Mouse (Mus musculus) CH12.LX (cell line): ENCODE measurements at regions not wholly inside any gene's neighbourhood (a gene's known extent, or its start where the extent isn't known, plus 50 kb on each side); places are given as distances from the start of the nearest gene placed in this dataset.
A peak's percentile ranks its signal among the peaks of the same experiment; 100 is the strongest.

Experiments used
- DNase-seq: peaks from one replicate; pipeline ENCODE4 v3.0.0-alpha.2; 2013; ENCODE audit errors: extremely low read depth
- H3K27ac ChIP-seq: 2 replicates; pipeline ENCODE4 v1.5.1; 2012; ENCODE audit warnings: low read depth, mild to moderate bottlenecking, control low read depth, moderate library complexity; ENCODE audit not compliant: insufficient read depth
- H3K27me3 ChIP-seq: replicated peaks from 2 replicates; pipeline ENCODE3; 2012; ENCODE audit warnings: inconsistent platforms
- H3K36me3 ChIP-seq, 2 experiments: replicated peaks in 1 of 2; 2 replicates each; pipeline versions ENCODE3 to v1.6.1; 2012; ENCODE audit warnings: inconsistent platforms in 1 of 2, low read length in 1 of 2, mild to moderate bottlenecking in 1 of 2, mixed read lengths in 1 of 2, moderate library complexity in 1 of 2; ENCODE audit not compliant: control insufficient read depth in 1 of 2, insufficient read depth in 1 of 2
- H3K4me1 ChIP-seq, 2 experiments: 2 replicates each; pipeline ENCODE4 v1.6.1; 2012; ENCODE audit warnings: inconsistent platforms in 1 of 2, moderate library complexity in 1 of 2; ENCODE audit not compliant: insufficient read depth in 2 of 2, control insufficient read depth in 1 of 2
- H3K4me2 ChIP-seq: 2 replicates; pipeline ENCODE4 v1.6.1; 2012; ENCODE audit warnings: low read depth, mild to moderate bottlenecking, control low read depth; ENCODE audit not compliant: poor library complexity, insufficient read depth, severe bottlenecking
- H3K4me3 ChIP-seq, 3 experiments: fragments of 150-350 bp in 1 of 3; sonication (generic) in 1 of 3; replicated peaks in 1 of 3; 2 replicates each; pipeline versions ENCODE3 to v1.5.1; 2011 to 2012; ENCODE audit warnings: low read depth in 2 of 3, low read length in 2 of 3, mild to moderate bottlenecking in 2 of 3, moderate library complexity in 2 of 3, control low read depth in 1 of 3, improper control_type of control experiment in 1 of 3, inconsistent platforms in 1 of 3, mixed read lengths in 1 of 3; ENCODE audit not compliant: poor library complexity in 1 of 3
- H3K79me2 ChIP-seq: replicated peaks from 2 replicates; pipeline ENCODE4 v1.6.1; 2012; ENCODE audit warnings: mild to moderate bottlenecking, moderate library complexity; ENCODE audit not compliant: control insufficient read depth, poor library complexity, insufficient read depth, severe bottlenecking; ENCODE audit errors: extremely low read depth
- H3K9ac ChIP-seq: 2 replicates; pipeline ENCODE4 v1.6.1; 2012; ENCODE audit warnings: low read depth, mild to moderate bottlenecking, control low read depth, moderate library complexity; ENCODE audit not compliant: insufficient read depth
- H3K9me3 ChIP-seq: replicated peaks from 2 replicates; pipeline ENCODE3; 2012; ENCODE audit warnings: low read length, inconsistent platforms, mixed read lengths
- BHLHE40 ChIP-seq: IDR thresholded peaks from 2 replicates; pipeline ENCODE4 v1.6.1; 2011; ENCODE audit warnings: mild to moderate bottlenecking, low read depth, low read length, improper control_type of control experiment
- CHD1 ChIP-seq: IDR thresholded peaks from 2 replicates; pipeline ENCODE4 v1.6.1; 2012; ENCODE audit warnings: low read depth, low read length, improper control_type of control experiment, inconsistent platforms
- CHD2 ChIP-seq: IDR thresholded peaks from 2 replicates; pipeline ENCODE4 v1.6.1; 2011; ENCODE audit warnings: low read length, improper control_type of control experiment
- CTCF ChIP-seq, 2 experiments: IDR thresholded peaks in 1 of 2; conservative IDR thresholded peaks in 1 of 2; 2 replicates each; pipeline ENCODE4 v1.5.1; 2011 to 2012; ENCODE audit warnings: low read depth in 2 of 2, low read length in 2 of 2, improper control_type of control experiment in 1 of 2, inconsistent platforms in 1 of 2, mild to moderate bottlenecking in 1 of 2, moderate library complexity in 1 of 2
- E2F4 ChIP-seq: IDR thresholded peaks from 2 replicates; pipeline ENCODE4 v1.6.1; 2011; ENCODE audit warnings: low read depth, low read length, improper control_type of control experiment; ENCODE audit not compliant: insufficient replicate concordance
- ELF1 ChIP-seq: IDR thresholded peaks from 2 replicates; pipeline ENCODE4 v1.6.1; 2014; ENCODE audit warnings: low read depth, mild to moderate bottlenecking, inconsistent platforms, low read length, improper control_type of control experiment
- EP300 ChIP-seq: IDR thresholded peaks from 2 replicates; pipeline ENCODE4 v1.6.1; 2011; ENCODE audit warnings: low read length, improper control_type of control experiment
- ETS1 ChIP-seq: conservative IDR thresholded peaks from 2 replicates; pipeline ENCODE4 v1.6.1; 2012; ENCODE audit warnings: low read depth, mild to moderate bottlenecking, inconsistent platforms, low read length, improper control_type of control experiment, moderate library complexity
- GABPA ChIP-seq: IDR thresholded peaks from 2 replicates; pipeline ENCODE4 v1.6.1; 2012; ENCODE audit warnings: low read depth, low read length, improper control_type of control experiment, inconsistent platforms; ENCODE audit not compliant: insufficient replicate concordance
- HCFC1 ChIP-seq: IDR thresholded peaks from 2 replicates; pipeline ENCODE4 v1.6.1; 2012; ENCODE audit warnings: low read depth, mild to moderate bottlenecking, inconsistent platforms, low read length, improper control_type of control experiment
- IRF4 ChIP-seq: IDR thresholded peaks from 2 replicates; pipeline ENCODE4 v1.6.1; 2014; ENCODE audit warnings: low read depth, mild to moderate bottlenecking, inconsistent platforms, low read length, improper control_type of control experiment
- JUN ChIP-seq: IDR thresholded peaks from 2 replicates; pipeline ENCODE4 v1.6.1; 2011; ENCODE audit warnings: low read depth, mild to moderate bottlenecking, low read length, improper control_type of control experiment, moderate library complexity; ENCODE audit not compliant: insufficient read depth
- JUND ChIP-seq: conservative IDR thresholded peaks from 2 replicates; pipeline ENCODE4 v1.6.1; 2011; ENCODE audit warnings: low read depth, low read length, improper control_type of control experiment
- KAT2A ChIP-seq: IDR thresholded peaks from 2 replicates; pipeline ENCODE4 v1.6.1; 2012; ENCODE audit warnings: low read length, improper control_type of control experiment, inconsistent platforms; ENCODE audit not compliant: insufficient replicate concordance
- MAFK ChIP-seq: IDR thresholded peaks from 2 replicates; pipeline ENCODE4 v1.6.1; 2011; ENCODE audit warnings: low read length, improper control_type of control experiment; ENCODE audit not compliant: insufficient replicate concordance
- MAX ChIP-seq: IDR thresholded peaks from 2 replicates; pipeline ENCODE4 v1.6.1; 2011; ENCODE audit warnings: low read length, improper control_type of control experiment
- MAZ ChIP-seq: IDR thresholded peaks from 2 replicates; pipeline ENCODE4 v1.6.1; 2012; ENCODE audit warnings: low read depth, mild to moderate bottlenecking, inconsistent platforms, low read length, improper control_type of control experiment, moderate library complexity
- MEF2A ChIP-seq: IDR thresholded peaks from 2 replicates; pipeline ENCODE4 v1.6.1; 2014; ENCODE audit warnings: low read depth, mild to moderate bottlenecking, inconsistent platforms, low read length, improper control_type of control experiment, borderline replicate concordance
- MXI1 ChIP-seq: IDR thresholded peaks from 2 replicates; pipeline ENCODE4 v1.6.1; 2011; ENCODE audit warnings: mild to moderate bottlenecking, low read depth, low read length, improper control_type of control experiment
- MYC ChIP-seq: IDR thresholded peaks from 2 replicates; pipeline ENCODE4 v1.6.1; 2011; ENCODE audit warnings: low read depth, mild to moderate bottlenecking, improper control_type of control experiment, low read length
- NELFE ChIP-seq: IDR thresholded peaks from 2 replicates; pipeline ENCODE4 v1.6.1; 2011; ENCODE audit warnings: low read depth, low read length, improper control_type of control experiment
- NRF1 ChIP-seq: IDR thresholded peaks from 2 replicates; pipeline ENCODE4 v1.6.1; 2014; ENCODE audit warnings: low read depth, mild to moderate bottlenecking, inconsistent platforms, low read length, improper control_type of control experiment, moderate library complexity
- PAX5 ChIP-seq: IDR thresholded peaks from 2 replicates; pipeline ENCODE4 v1.6.1; 2012; ENCODE audit warnings: low read length, inconsistent platforms, mixed read lengths
- POLR2A ChIP-seq: IDR thresholded peaks from 2 replicates; pipeline ENCODE4 v1.6.1; 2011; ENCODE audit warnings: low read depth, mild to moderate bottlenecking, improper control_type of control experiment, low read length
- POLR2AphosphoS2 ChIP-seq: IDR thresholded peaks from 2 replicates; pipeline ENCODE4 v1.6.1; 2011; ENCODE audit warnings: low read depth, low read length, improper control_type of control experiment
- SIN3A ChIP-seq: IDR thresholded peaks from 2 replicates; pipeline ENCODE4 v1.6.1; 2012; ENCODE audit warnings: low read length, improper control_type of control experiment, inconsistent platforms
- TBP ChIP-seq: conservative IDR thresholded peaks from 2 replicates; pipeline ENCODE4 v1.6.1; 2011; ENCODE audit warnings: low read depth, low read length, improper control_type of control experiment
- TCF12 ChIP-seq: IDR thresholded peaks from 2 replicates; pipeline ENCODE4 v1.6.1; 2014; ENCODE audit warnings: low read depth, mild to moderate bottlenecking, inconsistent platforms, low read length, improper control_type of control experiment
- UBTF ChIP-seq: IDR thresholded peaks from 2 replicates; pipeline ENCODE4 v1.6.1; 2012; ENCODE audit warnings: low read depth, mild to moderate bottlenecking, inconsistent platforms, low read length, improper control_type of control experiment, moderate library complexity
- USF1 ChIP-seq: IDR thresholded peaks from 2 replicates; pipeline ENCODE4 v1.6.1; 2014; ENCODE audit warnings: low read depth, mild to moderate bottlenecking, inconsistent platforms, low read length, improper control_type of control experiment
- USF2 ChIP-seq: conservative IDR thresholded peaks from 2 replicates; pipeline ENCODE4 v1.6.1; 2011; ENCODE audit warnings: low read depth, low read length, improper control_type of control experiment
- ZC3H11A ChIP-seq: IDR thresholded peaks from 2 replicates; pipeline ENCODE4 v1.6.1; 2012; ENCODE audit warnings: low read depth, mild to moderate bottlenecking, inconsistent platforms, low read length, improper control_type of control experiment
- ZMIZ1 ChIP-seq: IDR thresholded peaks from 2 replicates; pipeline ENCODE4 v1.6.1; 2012; ENCODE audit warnings: low read depth, mild to moderate bottlenecking, inconsistent platforms, low read length, improper control_type of control experiment
- ZNF384 ChIP-seq: IDR thresholded peaks from 2 replicates; pipeline ENCODE4 v1.6.1; 2012; ENCODE audit warnings: low read depth, low read length, improper control_type of control experiment, inconsistent platforms
- dilution Hi-C: fragments of 300-500 bp; cut with MboI; formaldehyde crosslinking; loops from 2 replicates; pipeline ENCODE4 v1.14.3; 2020; ENCODE audit warnings: low sequenced_read_pairs; ENCODE audit not compliant: extremely low pct_unique_long_range_greater_than_20kb, extremely low pct_ligation_motif_present
- in situ Hi-C: fragments of 300-500 bp; cut with MboI; formaldehyde crosslinking; loops from 3 replicates; pipeline ENCODE4 v1.14.3; 2019; ENCODE audit warnings: low sequenced_read_pairs, low pct_ligation_motif_present, low pct_unique_long_range_greater_than_20kb, mixed read lengths

DNA sequence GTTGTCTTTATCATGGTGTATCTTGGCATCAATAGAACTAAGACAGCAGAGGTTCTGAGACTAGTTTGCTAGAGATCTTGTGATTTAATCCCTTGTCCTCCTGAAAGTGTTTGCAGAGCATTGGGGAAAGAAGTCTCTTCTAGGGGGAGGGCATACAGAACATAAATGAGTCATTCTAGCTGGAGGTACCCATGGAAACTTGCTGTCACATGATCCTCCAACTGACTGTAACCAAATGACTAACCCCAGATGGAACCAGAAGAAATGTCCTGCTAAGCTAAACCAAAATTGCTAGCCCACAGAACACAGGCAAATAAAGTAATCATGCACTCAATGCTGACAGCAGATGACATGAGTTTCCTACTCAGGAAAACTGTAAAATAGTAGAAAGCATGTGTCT is 323.2 kb upstream of the Tmc3 start:
- H3K79me2 ChIP-seq = no peaks in the 10 kb centered on the region
- H3K9ac ChIP-seq = no peak overlapping the region
- TF ChIP-seq NELFE = no peak
- TF ChIP-seq CTCF (conservative IDR thresholded peaks at IDR 0.05 in 1 of 2, IDR thresholded peaks at IDR 0.05 in 1 of 2; ENCODE audit: low read depth in 2 of 2, low read length in 2 of 2) = no peak
- no peak for TF ChIP-seq POLR2A
- TF ChIP-seq TCF12 = peak; percentile 76
- TF ChIP-seq ZC3H11A = no peak
- peak; percentile 89 for TF ChIP-seq BHLHE40
- TF ChIP-seq CHD1 = no peak
- peak; percentile 97 for TF ChIP-seq JUND
- peak; percentile 64; the same call in 1 of the 2 replicates for TF ChIP-seq MAX
- peak; percentile 97 for TF ChIP-seq EP300
- no peak for TF ChIP-seq PAX5
- peak; percentile 63; the same call in 1 of the 2 replicates for TF ChIP-seq MYC
- no peak for TF ChIP-seq ZMIZ1
- TF ChIP-seq UBTF = no peak
- no peak for TF ChIP-seq SIN3A
- TF ChIP-seq MAZ = 0 out of 2 replicates have a peak, but pooled peaks have one; percentile 46
- TF ChIP-seq POLR2AphosphoS2 = no peak
- TF ChIP-seq USF1 = peak; percentile 85
- TF ChIP-seq IRF4 = peak; percentile 95
- peak; percentile 93 for TF ChIP-seq ETS1
- TF ChIP-seq ZNF384 = no peak
- TF ChIP-seq KAT2A = no peak
- no peak for TF ChIP-seq MAFK
- TF ChIP-seq ELF1 = no peak
- no peak for TF ChIP-seq NRF1
- peak; percentile 80 for TF ChIP-seq MEF2A
- peak; percentile 82 for TF ChIP-seq USF2
- peak; percentile 75; the same call in 1 of the 2 replicates for TF ChIP-seq CHD2
- no peak for TF ChIP-seq E2F4
- TF ChIP-seq HCFC1 = no peak
- TF ChIP-seq GABPA = no peak
- 0 out of 2 replicates have a peak, but pooled peaks have one; percentile 48 for TF ChIP-seq TBP
- no peak for TF ChIP-seq MXI1
- TF ChIP-seq JUN = peak; percentile 95
- H3K4me1 ChIP-seq = peaks cover 14 to 26% of the 10 kb centered on the region in 2 experiments
- H3K36me3 ChIP-seq = no peaks in the 10 kb centered on the region
- H3K27ac ChIP-seq = peak overlapping the region; percentile 35; the same call in 1 of the 2 replicates
- no peak overlapping the region for H3K4me3 ChIP-seq
- in situ Hi-C loops = loop anchor here (25.0 kb wide), 1 partner anchor 549 kb away; no protein-coding TSS in a partner anchor
- H3K27me3 ChIP-seq = no peaks in the 10 kb centered on the region
- peak; percentile 81 for DNase-seq
- H3K4me2 ChIP-seq = peak overlapping the region; percentile 7; the same call in 1 of the 2 replicates
- dilution Hi-C loops = no loop called here
- no peaks in the 10 kb centered on the region for H3K9me3 ChIP-seq
